Mouse (Mus musculus) cerebellum, adult 11-12 months (tissue): ENCODE data around the gene Rgs19.

Source experiments
- DNase-seq: peaks from one replicate; pipeline ENCODE4 v3.0.0; 2022

The Rgs19 gene

GRCm38 (mm10) chr2:181693339-181694280 is at the start of gene Rgs19:
Rgs19 (minus strand) TSS chr2:181693977.
- DNase-seq, result peak; percentile 70

- no peak for DNase-seq
Measured at GRCm38 (mm10) chr2:181730051-181730450, 36.3 kb upstream of the Rgs19 start.

GRCm38 (mm10) chr2:181727659-181728262 is 34.0 kb upstream of the Rgs19 start:
- DNase-seq, result no peak

- DNase-seq, result peak; percentile 33
Measured at GRCm38 (mm10) chr2:181722213-181722612, 28.4 kb upstream of the Rgs19 start.

GRCm38 (mm10) chr2:181721200-181721599 is 27.4 kb upstream of the Rgs19 start:
- peak; percentile 81 for DNase-seq

- peak; percentile 60 for DNase-seq
Measured at GRCm38 (mm10) chr2:181720061-181720460, 26.3 kb upstream of the Rgs19 start.

GRCm38 (mm10) chr2:181716991-181717390 is 23.2 kb upstream of the Rgs19 start:
- DNase-seq, result no peak

GRCm38 (mm10) chr2:181715382-181715781 is 21.6 kb upstream of the Rgs19 start:
- DNase-seq, result no peak

GRCm38 (mm10) chr2:181714903-181715326 is 21.1 kb upstream of the Rgs19 start, which contains the start of gene Oprl1:
Oprl1 (plus strand) TSS chr2:181715016.
- no peak for DNase-seq

GRCm38 (mm10) chr2:181713749-181714148 is 20.0 kb upstream of the Rgs19 start:
- peak; percentile 54 for DNase-seq

- no peak for DNase-seq
Measured at GRCm38 (mm10) chr2:181706668-181707067, 12.9 kb upstream of the Rgs19 start.

- no peak for DNase-seq
Measured at GRCm38 (mm10) chr2:181698241-181698640, 4.5 kb upstream of the Rgs19 start, which contains the start of gene Lkaaear1. Lkaaear1 (minus strand) TSS chr2:181698442.

- DNase-seq, result no peak
Measured at GRCm38 (mm10) chr2:181696801-181697420, 3.1 kb upstream of the Rgs19 start.

GRCm38 (mm10) chr2:181695776-181696175 is 2.0 kb upstream of the Rgs19 start:
- DNase-seq, result no peak

GRCm38 (mm10) chr2:181694581-181694980 is 804 bp upstream of the Rgs19 start:
- DNase-seq, result no peak

GRCm38 (mm10) chr2:181692304-181692703 is 1.5 kb downstream of the Rgs19 start:
- DNase-seq, result no peak

- no peak for DNase-seq
Measured at GRCm38 (mm10) chr2:181691571-181691970, 2.2 kb downstream of the Rgs19 start.

- DNase-seq, result no peak
Measured at GRCm38 (mm10) chr2:181691083-181691482, 2.7 kb downstream of the Rgs19 start.

- DNase-seq, result peak; percentile 8
Measured at GRCm38 (mm10) chr2:181689466-181690160, 4.2 kb downstream of the Rgs19 start.

- no peak for DNase-seq
Measured at GRCm38 (mm10) chr2:181687586-181687985, 6.2 kb downstream of the Rgs19 start.

GRCm38 (mm10) chr2:181685686-181686085 is 8.1 kb downstream of the Rgs19 start:
- no peak for DNase-seq

GRCm38 (mm10) chr2:181684713-181685112 is 9.1 kb downstream of the Rgs19 start:
- no peak for DNase-seq

GRCm38 (mm10) chr2:181683381-181683780 is 10.4 kb downstream of the Rgs19 start:
- no peak for DNase-seq
